Mouse (Mus musculus): Measurements from ENCODE around the gene Aurkb.

Aurkb gene

DNA sequence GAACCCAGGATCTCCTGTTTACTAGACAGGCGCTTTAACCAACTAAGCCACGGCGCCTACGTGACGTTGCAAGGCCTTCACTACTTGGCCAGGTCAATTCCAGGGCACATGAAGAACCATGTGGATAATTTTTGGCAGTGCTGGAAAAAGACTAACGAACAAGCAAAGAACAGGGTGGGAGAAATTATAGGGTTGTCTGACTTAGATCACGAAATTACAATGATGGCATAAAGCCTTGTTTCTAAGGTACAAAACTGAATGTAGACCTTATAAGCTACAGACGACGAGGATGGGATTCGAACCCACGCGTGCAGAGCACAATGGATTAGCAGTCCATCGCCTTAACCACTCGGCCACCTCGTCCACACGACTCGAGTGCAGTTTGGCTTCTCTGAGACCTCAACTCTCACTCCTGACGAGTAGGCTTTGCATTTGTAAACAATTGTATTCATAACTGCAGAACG is 17.3 kb downstream of the Aurkb start:
- ATAC-seq (ENCODE audit: insufficient number of reproducible peaks, low FRiP score, low TSS enrichment), result no peak

- no peak for ATAC-seq (ENCODE audit: insufficient number of reproducible peaks, low FRiP score, low TSS enrichment)
Measured at GRCm38 (mm10) chr11:69063413-69064201, 18.2 kb downstream of the Aurkb start.

DNA sequence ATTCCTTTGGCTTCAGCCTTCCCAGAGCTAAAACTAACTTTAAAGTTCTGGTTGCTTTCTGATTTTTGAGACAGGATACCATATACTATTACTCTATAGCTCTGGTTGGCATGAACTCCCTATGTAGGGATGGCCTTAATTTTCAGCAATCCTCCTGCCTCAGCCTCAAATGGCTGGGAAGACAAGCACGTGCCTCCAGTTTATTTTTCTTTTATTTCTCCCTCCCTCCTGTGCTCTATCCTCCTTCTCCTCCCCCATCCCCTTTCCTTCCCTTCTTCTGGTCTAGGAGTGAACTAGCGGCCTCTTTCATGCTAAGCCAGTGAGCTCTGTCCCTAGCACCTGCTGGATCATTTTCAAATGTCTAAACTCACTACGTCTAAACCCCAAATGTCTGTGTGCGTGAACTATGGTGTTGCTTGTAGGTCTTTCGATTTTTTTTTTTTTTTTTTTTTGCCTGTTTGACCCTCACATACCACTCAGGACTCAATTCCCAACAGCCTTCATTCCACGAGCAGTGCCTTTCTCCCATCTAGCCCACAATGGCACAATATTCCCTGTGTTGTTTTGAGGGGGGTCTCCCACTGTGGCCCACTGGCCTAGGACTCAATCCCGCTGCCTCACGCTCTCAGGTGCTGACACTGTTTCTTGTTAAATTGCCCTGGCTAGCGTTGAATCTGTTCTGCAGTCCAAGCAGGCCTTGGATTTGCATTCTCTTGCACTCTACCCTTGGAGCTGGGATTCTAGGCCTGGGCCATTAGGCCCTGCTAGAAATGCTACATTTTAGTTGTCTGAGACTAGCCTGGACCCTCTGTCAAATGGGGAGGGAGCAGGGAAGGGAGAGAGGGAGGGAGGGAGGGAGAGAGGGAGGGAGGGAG is 19.0 kb downstream of the Aurkb start:
- ATAC-seq (ENCODE audit: insufficient number of reproducible peaks, low FRiP score, low TSS enrichment), result no peak

GRCm38 (mm10) chr11:69065394-69065925 is 20.0 kb downstream of the Aurkb start:
- no peak for ATAC-seq (ENCODE audit: insufficient number of reproducible peaks, low FRiP score, low TSS enrichment)

DNA sequence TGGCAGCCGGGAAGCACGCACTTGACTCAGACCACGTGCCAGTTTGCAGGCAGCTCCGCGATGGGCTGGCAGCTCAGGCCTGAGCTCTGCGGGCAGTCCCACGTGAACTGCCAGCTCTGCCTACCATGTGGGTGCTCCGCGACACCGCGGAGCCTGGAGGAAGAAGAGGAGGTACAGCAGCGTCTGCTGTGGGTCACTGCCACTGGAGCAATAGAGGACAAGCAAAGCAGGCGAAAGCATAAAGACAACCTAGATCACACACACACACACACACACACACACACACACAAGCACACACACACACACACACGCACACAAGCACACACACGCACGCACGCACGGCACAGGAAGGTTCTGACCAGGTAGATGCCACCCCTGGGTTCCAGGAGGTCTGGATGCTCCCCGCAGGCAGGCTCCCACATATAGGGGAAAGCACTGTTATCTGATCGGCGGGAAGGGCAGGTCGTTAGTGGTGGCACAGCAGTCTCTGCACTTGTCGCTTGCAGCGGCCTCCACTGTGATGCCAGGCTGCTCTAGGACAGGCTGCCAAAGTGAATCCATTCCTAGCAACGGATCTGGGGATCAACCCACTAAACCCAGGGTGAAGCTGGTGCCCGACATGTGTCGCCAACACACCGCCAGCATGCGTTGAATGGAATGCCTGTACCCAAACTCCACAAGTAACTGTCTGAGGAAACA is 20.9 kb downstream of the Aurkb start:
- ATAC-seq (ENCODE audit: insufficient number of reproducible peaks, low FRiP score, low TSS enrichment), result no peak

DNA sequence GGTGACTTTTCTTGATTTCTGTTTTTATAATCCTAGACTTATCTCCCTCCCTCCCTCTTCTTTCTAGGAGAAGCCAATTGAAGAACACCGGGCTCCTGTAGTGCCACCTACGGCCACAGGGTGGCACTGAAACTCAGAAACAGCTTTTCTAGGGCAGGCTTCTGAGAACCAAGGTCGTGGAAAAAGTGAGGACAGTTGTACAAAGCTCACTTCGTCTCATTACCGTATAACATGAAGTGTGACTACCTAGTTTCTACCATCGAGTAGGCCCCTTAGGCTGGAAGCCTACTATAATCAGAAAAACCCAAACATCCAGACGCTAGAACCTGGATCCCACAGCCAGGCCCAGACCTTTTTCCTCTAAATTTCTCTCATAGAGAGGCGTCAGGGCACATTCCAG is 21.5 kb downstream of the Aurkb start:
- no peak for ATAC-seq (ENCODE audit: insufficient number of reproducible peaks, low FRiP score, low TSS enrichment)

GRCm38 (mm10) chr11:69067601-69068000 is 22.2 kb downstream of the Aurkb start:
- ATAC-seq (ENCODE audit: insufficient number of reproducible peaks, low FRiP score, low TSS enrichment), result no peak

DNA sequence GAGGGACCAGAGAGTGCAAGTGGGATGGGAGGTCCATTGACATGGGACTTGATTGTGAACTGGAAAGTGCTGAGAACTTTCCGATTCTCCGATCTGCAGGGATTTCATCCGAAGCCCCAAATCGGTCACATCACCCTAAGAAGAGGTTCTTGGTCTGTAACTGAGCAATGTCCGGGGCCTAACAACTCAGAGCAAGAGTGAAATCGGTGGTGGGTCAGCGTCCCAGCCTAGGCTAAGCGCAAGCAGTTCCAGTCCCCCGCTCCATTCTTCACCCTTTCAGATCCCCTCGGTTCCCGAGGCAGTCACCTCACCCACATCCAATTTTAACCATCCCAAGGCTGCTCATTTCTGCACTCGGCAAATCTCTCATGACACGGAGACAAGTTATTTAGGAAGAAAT is 24.6 kb downstream of the Aurkb start:
- ATAC-seq (ENCODE audit: insufficient number of reproducible peaks, low FRiP score, low TSS enrichment), result no peak

GRCm38 (mm10) chr11:69070590-69071222 is 25.3 kb downstream of the Aurkb start, which contains the start of gene Tmem107:
Tmem107 (plus strand) TSS chr11:69070806.
- peak; percentile 84 for ATAC-seq (ENCODE audit: insufficient number of reproducible peaks, low FRiP score, low TSS enrichment)

- no peak for ATAC-seq (ENCODE audit: insufficient number of reproducible peaks, low FRiP score, low TSS enrichment)
Measured at GRCm38 (mm10) chr11:69071262-69071661, 25.8 kb downstream of the Aurkb start.

DNA sequence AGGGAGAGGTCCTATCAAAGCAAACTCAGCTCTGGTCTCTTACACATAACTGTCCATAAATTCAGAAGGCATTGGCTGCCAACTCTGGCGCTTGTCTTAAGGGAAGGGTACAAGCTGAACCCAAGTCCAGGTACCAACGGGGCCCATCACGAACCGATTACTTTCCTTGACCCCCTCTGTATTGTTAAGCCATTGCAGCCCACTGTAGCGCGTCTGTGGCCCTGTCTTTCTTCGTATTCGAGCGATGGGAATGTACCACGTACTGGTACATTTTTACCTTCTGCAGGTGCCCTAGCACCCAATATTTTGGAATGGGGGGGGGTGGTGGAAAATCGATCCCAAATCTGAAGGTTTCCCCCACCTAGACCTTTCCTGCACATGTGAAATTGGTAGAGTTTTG is 26.8 kb downstream of the Aurkb start:
- no peak for ATAC-seq (ENCODE audit: insufficient number of reproducible peaks, low FRiP score, low TSS enrichment)

GRCm38 (mm10) chr11:69072666-69073064 is 27.2 kb downstream of the Aurkb start:
- ATAC-seq (ENCODE audit: insufficient number of reproducible peaks, low FRiP score, low TSS enrichment), result no peak

DNA sequence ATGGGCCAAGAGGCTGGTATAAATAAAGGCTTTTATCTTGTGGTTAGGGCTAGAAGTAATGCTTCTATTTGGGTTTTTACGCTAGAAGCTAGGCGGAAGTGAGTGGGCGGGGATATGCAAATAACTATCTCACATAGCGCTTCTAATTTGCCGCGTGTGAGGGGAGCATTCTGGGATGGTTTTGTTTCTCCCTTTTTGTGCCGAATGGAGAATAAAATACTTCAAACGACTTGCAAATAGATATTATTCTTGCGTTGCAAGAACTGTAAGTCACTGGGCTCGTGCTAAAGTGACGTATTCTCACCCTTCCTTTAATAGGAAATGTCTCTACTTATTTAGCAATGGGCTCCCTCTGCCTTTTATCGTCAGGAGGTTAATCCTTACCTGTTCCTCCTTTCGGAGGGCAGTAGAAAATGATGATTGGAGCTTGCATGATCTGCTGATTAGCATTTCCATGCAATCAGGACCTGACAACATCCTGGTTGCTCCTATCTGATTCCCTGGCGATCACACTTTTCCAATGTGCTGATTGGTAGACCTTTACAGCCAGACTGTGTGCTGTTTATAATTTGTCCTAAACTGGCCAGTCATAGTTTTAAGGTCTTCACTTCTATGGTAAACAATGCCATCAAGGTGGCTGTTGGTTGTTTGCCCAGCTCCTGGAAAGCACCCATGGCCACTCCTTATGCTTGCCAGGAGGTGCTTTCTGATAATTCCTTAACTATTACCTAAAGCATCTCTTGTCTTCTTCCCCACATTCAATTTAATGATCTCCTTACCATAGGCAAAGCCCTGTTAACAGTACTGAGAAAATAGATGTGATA is 27.8 kb downstream of the Aurkb start:
- peak; percentile 67 for ATAC-seq (ENCODE audit: insufficient number of reproducible peaks, low FRiP score, low TSS enrichment)

DNA sequence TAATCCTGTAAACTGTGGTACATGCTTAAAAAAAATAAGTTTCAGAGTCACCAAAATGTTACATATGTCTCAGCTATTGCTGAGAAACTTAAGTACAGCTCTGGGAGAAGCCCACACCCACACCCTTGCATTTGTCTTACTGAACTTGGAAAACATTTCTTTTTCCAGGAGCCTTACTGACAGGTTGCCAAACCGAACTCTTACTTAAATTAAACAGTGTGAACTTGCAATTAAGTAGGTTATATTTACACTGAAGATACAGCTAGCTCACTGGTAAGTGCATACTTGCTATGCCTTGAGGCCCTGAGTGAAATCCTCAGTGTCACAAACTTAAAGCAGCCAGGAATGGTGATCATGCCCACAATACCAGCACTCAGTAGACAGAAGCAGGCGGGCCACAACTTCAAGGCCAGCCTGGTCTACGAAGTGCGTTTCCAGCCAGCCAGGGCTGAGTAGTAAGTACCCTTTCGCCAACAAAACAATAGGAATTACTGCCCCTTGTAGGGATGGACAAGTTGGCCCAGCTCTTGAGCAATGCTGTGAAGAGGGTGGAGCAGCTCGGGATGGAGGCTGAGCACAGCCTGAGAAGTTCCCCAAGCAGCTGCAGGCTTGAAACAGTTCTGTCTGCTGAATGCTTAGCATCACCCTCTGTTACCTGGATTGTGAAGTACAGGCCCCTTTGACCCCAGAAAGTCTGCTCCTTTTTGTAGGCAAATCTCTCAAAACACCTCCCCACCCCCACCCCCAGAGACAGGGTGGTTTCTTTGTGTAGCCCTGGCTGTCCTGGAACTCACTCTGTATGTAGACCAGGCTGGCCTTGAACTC is 28.7 kb downstream of the Aurkb start:
- ATAC-seq (ENCODE audit: insufficient number of reproducible peaks, low FRiP score, low TSS enrichment), result no peak

DNA sequence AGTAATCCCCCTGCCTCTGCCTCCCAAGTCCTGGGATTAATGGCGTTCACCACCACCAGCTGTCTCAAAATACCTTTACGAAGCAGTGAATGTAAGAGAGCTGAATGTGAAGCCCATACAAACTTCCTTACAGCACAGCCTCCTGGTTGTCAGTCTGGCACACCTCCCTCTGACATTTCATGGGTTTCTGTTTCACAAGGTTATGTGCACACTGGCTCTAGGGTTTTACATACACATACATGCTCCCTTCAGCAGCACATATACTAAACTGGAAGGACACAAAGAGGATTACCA is 29.3 kb downstream of the Aurkb start:
- no peak for ATAC-seq (ENCODE audit: insufficient number of reproducible peaks, low FRiP score, low TSS enrichment)

DNA sequence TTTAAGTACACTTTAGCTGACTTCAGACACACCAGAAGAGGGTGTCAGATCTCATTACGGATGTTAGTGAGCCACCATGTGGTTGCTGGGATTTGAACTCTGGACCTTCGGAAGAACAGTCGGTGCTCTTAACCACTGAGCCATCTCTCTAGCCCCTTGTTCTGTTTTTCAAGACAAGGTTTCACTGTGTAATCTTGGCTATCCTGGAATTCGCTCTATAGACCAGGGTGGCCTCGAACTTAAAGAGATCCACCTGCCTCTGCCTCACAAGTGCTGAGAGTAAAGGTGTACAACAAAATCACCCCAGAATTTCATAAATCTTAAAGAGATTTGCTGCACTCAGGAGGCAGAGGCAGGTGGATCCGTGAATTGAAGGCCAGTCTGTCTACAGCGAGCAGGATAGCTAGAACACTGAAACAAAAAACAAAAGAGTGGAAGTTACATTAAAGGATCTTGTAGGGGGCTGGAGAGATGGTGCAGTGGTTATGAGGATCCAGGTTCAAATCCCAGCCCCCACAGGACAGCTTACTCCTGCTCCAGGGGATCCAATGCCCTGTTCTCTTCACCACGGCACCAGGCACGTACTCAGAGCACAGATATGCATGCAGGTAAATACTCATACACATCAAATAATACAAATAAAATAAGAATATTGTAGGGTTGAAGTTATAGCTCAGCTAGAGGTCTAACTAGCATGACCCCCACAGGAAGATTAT is 30.5 kb downstream of the Aurkb start:
- ATAC-seq (ENCODE audit: insufficient number of reproducible peaks, low FRiP score, low TSS enrichment), result no peak

GRCm38 (mm10) chr11:69076572-69076971 is 31.1 kb downstream of the Aurkb start:
- ATAC-seq (ENCODE audit: insufficient number of reproducible peaks, low FRiP score, low TSS enrichment), result no peak

- no peak for ATAC-seq (ENCODE audit: insufficient number of reproducible peaks, low FRiP score, low TSS enrichment)
Measured at GRCm38 (mm10) chr11:69077316-69077715, 31.9 kb downstream of the Aurkb start.

Data from cerebellum, adult (tissue).